Mouse (Mus musculus): ENCODE measurements around the gene Trp53rka. TPM values are rescaled to one million over a fixed set of nuclear protein-coding genes. Genes with fewer than 3 reads are reported as not detected.

The Trp53rka gene
- polyA plus RNA-seq, 1 experiment from 2014 or later = 19.7 TPM

DNA sequence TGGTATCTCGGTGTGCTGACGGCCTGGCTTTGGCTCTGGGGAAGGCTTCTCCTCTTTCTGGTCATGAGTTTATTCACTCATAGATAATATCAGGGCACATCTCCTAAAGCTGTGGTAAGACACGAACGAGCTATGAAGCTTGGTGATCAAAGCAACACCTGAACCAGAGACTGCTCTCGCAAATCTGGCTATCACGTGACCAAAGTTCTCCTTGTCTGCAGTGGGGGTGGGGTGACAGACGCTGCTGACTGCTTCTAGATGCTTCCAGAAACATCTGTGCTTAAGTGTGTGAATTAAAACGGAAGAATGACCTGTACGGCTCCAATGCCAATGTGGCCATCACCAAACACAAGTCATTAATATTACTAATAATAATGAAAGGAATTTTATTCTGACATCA is 16.6 kb upstream of the Trp53rka start:
- ATAC-seq (ENCODE audit: low FRiP score, low TSS enrichment) (no peak), DNase-seq (ENCODE audit: low spot score) (no peak)
- Histone ChIP-seq H3K27me3 (ENCODE audit: control insufficient read depth, insufficient read depth, low read length) (no peaks in the 10 kb centered on the region), H3K4me2 (replicated peaks; ENCODE audit: low read depth) (no peak overlapping the region), H3K9ac (ENCODE audit: low read length) (no peak overlapping the region), H3K27ac (replicated peaks) (no peak overlapping the region), H3K9me3 (ENCODE audit: control insufficient read depth, low read length) (no peaks in the 10 kb centered on the region), H3K4me1 (replicated peaks; ENCODE audit: control insufficient read depth, insufficient read depth) (peaks cover 2% of the 10 kb centered on the region; the same call in 1 of the 2 replicates), H3K4me3 (ENCODE audit: low read depth, low read length) (no peak overlapping the region), H3K36me3 (ENCODE audit: control insufficient read depth, insufficient read depth, low read length) (no peaks in the 10 kb centered on the region)
- no peak for TF ChIP-seq CTCF (IDR thresholded peaks at IDR 0.05; ENCODE audit: low read depth)
- TF ChIP-seq EP300 (optimal IDR thresholded peaks at IDR 0.05) = no peak
- 58% methylated on average over 9 of the region's 9 CpGs for WGBS

GRCm38 (mm10) chr2:165503259-165504203 is 10.4 kb upstream of the Trp53rka start, which contains the start of gene Slc2a10:
Gene Slc2a10 (plus strand): TSS chr2:165503787.
- WGBS = 5% methylated on average over 26 of the region's 32 CpGs
- H3K27ac ChIP-seq (replicated peaks) = peak within 1 kb of the TSS; percentile 81
- no peaks in the 10 kb centered on the region for H3K27me3 ChIP-seq (ENCODE audit: control insufficient read depth, insufficient read depth, low read length)
- no peaks in the 10 kb centered on the region for H3K36me3 ChIP-seq (ENCODE audit: control insufficient read depth, insufficient read depth, low read length)
- ATAC-seq (ENCODE audit: low FRiP score, low TSS enrichment) (peak; percentile 84), DNase-seq (ENCODE audit: low spot score) (peak; percentile 76)
- H3K9me3 ChIP-seq (ENCODE audit: control insufficient read depth, low read length) = no peaks in the 10 kb centered on the region
- H3K4me1 ChIP-seq (replicated peaks; ENCODE audit: control insufficient read depth, insufficient read depth) = peaks cover 2% of the 10 kb centered on the region; the same call in 1 of the 2 replicates
- H3K4me3 ChIP-seq (ENCODE audit: low read depth, low read length) = peak within 1 kb of the TSS; percentile 49
- no peak for TF ChIP-seq CTCF (IDR thresholded peaks at IDR 0.05; ENCODE audit: low read depth)
- H3K4me2 ChIP-seq (replicated peaks; ENCODE audit: low read depth) = peak within 1 kb of the TSS; percentile 76
- H3K9ac ChIP-seq (ENCODE audit: low read length) = peak within 1 kb of the TSS; percentile 67

DNA sequence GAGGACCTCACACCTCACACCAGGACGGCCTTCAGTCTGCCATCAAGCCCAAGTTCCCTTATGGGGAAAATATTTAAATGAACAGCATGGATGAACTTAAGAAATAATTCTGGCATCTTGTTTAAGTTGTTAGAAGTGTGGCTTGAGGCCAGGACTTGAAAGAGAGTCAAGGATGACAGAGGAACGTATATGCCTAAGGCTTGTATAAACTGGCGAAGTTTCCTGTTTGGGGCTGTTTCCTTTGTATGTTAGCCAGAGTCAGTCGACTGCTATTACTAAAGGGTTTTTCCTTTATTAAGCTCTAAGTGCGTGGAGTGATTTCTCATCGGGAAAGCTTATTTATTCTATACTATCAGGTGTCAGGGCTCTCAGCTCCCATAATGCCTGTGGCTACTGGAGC is 5.7 kb upstream of the Trp53rka start:
- H3K9me3 ChIP-seq (ENCODE audit: control insufficient read depth, low read length) = no peaks in the 10 kb centered on the region
- no peaks in the 10 kb centered on the region for H3K36me3 ChIP-seq (ENCODE audit: control insufficient read depth, insufficient read depth, low read length)
- peak overlapping the region; percentile 18; the same call in 1 of the 2 replicates for H3K27ac ChIP-seq (replicated peaks)
- TF ChIP-seq CTCF (IDR thresholded peaks at IDR 0.05; ENCODE audit: low read depth) (no peak), EP300 (optimal IDR thresholded peaks at IDR 0.05) (no peak)
- peaks cover 2% of the 10 kb centered on the region; the same call in 1 of the 2 replicates for H3K4me1 ChIP-seq (replicated peaks; ENCODE audit: control insufficient read depth, insufficient read depth)
- ATAC-seq (ENCODE audit: low FRiP score, low TSS enrichment) (no peak), DNase-seq (ENCODE audit: low spot score) (no peak)
- H3K9ac ChIP-seq (ENCODE audit: low read length) = no peak overlapping the region
- no peak overlapping the region for H3K4me3 ChIP-seq (ENCODE audit: low read depth, low read length)
- WGBS = 12% methylated on average over 6 of the region's 6 CpGs
- H3K4me2 ChIP-seq (replicated peaks; ENCODE audit: low read depth) = no peak overlapping the region
- H3K27me3 ChIP-seq (ENCODE audit: control insufficient read depth, insufficient read depth, low read length) = no peaks in the 10 kb centered on the region

- ATAC-seq (ENCODE audit: low FRiP score, low TSS enrichment) = peak; percentile 47
- no peak overlapping the region for H3K9ac ChIP-seq (ENCODE audit: low read length)
- peak; percentile 57 for DNase-seq (ENCODE audit: low spot score)
- TF ChIP-seq CTCF (IDR thresholded peaks at IDR 0.05; ENCODE audit: low read depth) (no peak), EP300 (optimal IDR thresholded peaks at IDR 0.05) (no peak)
- no peaks in the 10 kb centered on the region for H3K27me3 ChIP-seq (ENCODE audit: control insufficient read depth, insufficient read depth, low read length)
- no peaks in the 10 kb centered on the region for H3K9me3 ChIP-seq (ENCODE audit: control insufficient read depth, low read length)
- no peaks in the 10 kb centered on the region for H3K4me1 ChIP-seq (replicated peaks; ENCODE audit: control insufficient read depth, insufficient read depth)
- no peak overlapping the region for H3K27ac ChIP-seq (replicated peaks)
- H3K36me3 ChIP-seq (ENCODE audit: control insufficient read depth, insufficient read depth, low read length) = no peaks in the 10 kb centered on the region
- H3K4me2 ChIP-seq (replicated peaks; ENCODE audit: low read depth) = no peak overlapping the region
- WGBS = 43% methylated on average over 2 of the region's 2 CpGs
- H3K4me3 ChIP-seq (ENCODE audit: low read depth, low read length) = no peak overlapping the region
Observed at GRCm38 (mm10) chr2:165497706-165498275, 4.7 kb upstream of the Trp53rka start.

GRCm38 (mm10) chr2:165496251-165496650 is 3.1 kb upstream of the Trp53rka start:
- DNase-seq (ENCODE audit: low spot score) = peak; percentile 72
- Histone ChIP-seq H3K27ac (replicated peaks) (no peak overlapping the region), H3K27me3 (ENCODE audit: control insufficient read depth, insufficient read depth, low read length) (no peaks in the 10 kb centered on the region), H3K4me2 (replicated peaks; ENCODE audit: low read depth) (no peak overlapping the region), H3K4me1 (replicated peaks; ENCODE audit: control insufficient read depth, insufficient read depth) (no peaks in the 10 kb centered on the region; the same call in 1 of the 2 replicates), H3K4me3 (ENCODE audit: low read depth, low read length) (no peak overlapping the region), H3K9me3 (ENCODE audit: control insufficient read depth, low read length) (no peaks in the 10 kb centered on the region), H3K9ac (ENCODE audit: low read length) (no peak overlapping the region), H3K36me3 (ENCODE audit: control insufficient read depth, insufficient read depth, low read length) (no peaks in the 10 kb centered on the region)
- peak; percentile 72 for TF ChIP-seq CTCF (IDR thresholded peaks at IDR 0.05; ENCODE audit: low read depth)
- no peak for TF ChIP-seq EP300 (optimal IDR thresholded peaks at IDR 0.05)
- ATAC-seq (ENCODE audit: low FRiP score, low TSS enrichment) = no peak

Measured in stomach, postnatal 0 days (tissue).